Mouse (Mus musculus) heart, embryonic 16.5 days (tissue): ENCODE measurements around the gene Sik1. TPM values are rescaled to one million over a fixed set of nuclear protein-coding genes. Genes with fewer than 3 reads are reported as not detected.
A peak's percentile ranks its signal among the peaks of the same experiment; 100 is the strongest.

Experiments
- ATAC-seq: fragments of 200-750 bp; cut with Nextera tagmentation; replicated peaks from 2 replicates; pipeline ENCODE4 v1.8.0; 2017; ENCODE audit warnings: moderate number of reproducible peaks; ENCODE audit not compliant: insufficient read depth, low FRiP score; ENCODE audit errors: extremely low read depth
- H3K27ac ChIP-seq: fragments of 300-500 bp; sonication (generic); 2 replicates; pipeline ENCODE4 v1.5.1; 2014; ENCODE audit warnings: mild to moderate bottlenecking, low read length, control low read depth, moderate library complexity
- H3K27me3 ChIP-seq: fragments of 300-500 bp; sonication (generic); 2 replicates; pipeline ENCODE4 v1.6.1; 2014; ENCODE audit warnings: low read length, mixed read lengths; ENCODE audit not compliant: control insufficient read depth, insufficient read depth
- H3K36me3 ChIP-seq: fragments of 300-500 bp; sonication (generic); 2 replicates; pipeline ENCODE4 v1.6.1; 2014; ENCODE audit not compliant: control insufficient read depth, insufficient read depth
- H3K4me1 ChIP-seq: fragments of 300-500 bp; sonication (generic); 2 replicates; pipeline ENCODE4 v1.6.1; 2014; ENCODE audit warnings: low read length, mixed read lengths; ENCODE audit not compliant: control insufficient read depth, insufficient read depth
- H3K4me2 ChIP-seq: fragments of 300-500 bp; sonication (generic); 2 replicates; pipeline ENCODE4 v1.6.1; 2014; ENCODE audit warnings: low read depth, mild to moderate bottlenecking, control low read depth, low read length
- H3K4me3 ChIP-seq: fragments of 300-500 bp; sonication (generic); 2 replicates; pipeline ENCODE4 v1.5.1; 2014; ENCODE audit warnings: mild to moderate bottlenecking, control low read depth, low read length
- H3K9ac ChIP-seq: fragments of 300-500 bp; sonication (generic); 2 replicates; pipeline ENCODE4 v1.6.1; 2014; ENCODE audit warnings: low read length, control low read depth
- H3K9me3 ChIP-seq: fragments of 300-500 bp; sonication (generic); replicated peaks from 2 replicates; pipeline ENCODE4 v1.6.1; 2016; ENCODE audit warnings: low read length; ENCODE audit not compliant: control insufficient read depth
- WGBS: fragments of 180-500 bp; shearing (Covaris S2); extraction: QIAGEN DNeasy Blood & Tissue Kit; methylation state at CpG from one replicate; pipeline ENCODE4 v1.1.7; 2014; 5-methylcytosine and 5-hydroxymethylcytosine counted together
- polyA plus RNA-seq: library from polyadenylated mRNA; unstranded; fragments of >200 nt; fragmentation: Nextera tagmentation; extraction: Ambion mirVana; gene quantifications from 2 replicates; pipeline ENCODE4 v1.2.1, GENCODE M21; 2015

The Sik1 gene
- polyA plus RNA-seq, 1 experiment from 2014 or later: 13.0 TPM

DNA sequence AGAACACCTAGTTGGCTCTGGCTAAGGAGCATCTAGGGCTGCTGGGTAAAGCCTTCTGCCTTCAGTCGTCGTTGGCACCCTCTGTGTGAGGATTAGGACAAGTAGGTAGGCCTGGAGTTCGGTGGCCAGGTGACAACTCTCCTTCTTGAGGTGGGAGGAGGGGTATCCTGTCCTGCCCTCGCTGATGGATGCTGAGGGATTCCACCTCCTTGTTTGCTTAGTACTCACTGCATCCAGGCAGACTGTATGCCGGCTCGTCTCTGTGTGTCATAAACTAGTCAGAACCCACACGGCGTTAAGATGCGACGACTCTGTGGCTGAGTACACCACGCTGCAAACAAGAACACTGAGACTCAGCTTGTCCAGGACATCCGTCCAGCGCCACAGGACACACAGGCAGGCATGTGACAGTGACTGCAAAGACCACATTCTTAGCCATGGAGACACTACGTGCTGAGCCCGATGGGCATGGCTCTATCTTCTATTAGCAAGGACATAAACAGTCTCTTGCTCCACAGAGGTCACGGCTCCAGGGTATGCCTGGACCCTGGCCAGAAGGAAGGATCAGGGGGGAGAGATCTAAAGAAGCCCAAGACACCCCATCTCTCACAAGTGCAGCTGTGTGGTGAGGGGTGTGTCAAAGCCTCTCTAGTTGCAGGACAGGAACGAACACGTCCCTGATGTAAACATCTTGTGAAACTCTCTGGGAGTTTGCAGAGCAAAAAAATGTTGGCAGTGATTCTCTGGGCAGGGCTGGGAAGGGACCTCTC lies 13.6 kb downstream of the Sik1 start:
- H3K4me2 ChIP-seq: peak overlapping the region; percentile 17; the same call in 1 of the 2 replicates
- H3K27ac ChIP-seq: peak overlapping the region; percentile 77
- H3K4me1 ChIP-seq: peaks cover 37% of the 10 kb centered on the region
- H3K27me3 ChIP-seq: no peaks in the 10 kb centered on the region
- H3K9me3 ChIP-seq: no peaks in the 10 kb centered on the region
- H3K4me3 ChIP-seq: no peak overlapping the region
- ATAC-seq: peak; percentile 46
- peaks cover 18% of the 10 kb centered on the region for H3K36me3 ChIP-seq
- 47% methylated on average over 18 of the region's 18 CpGs for WGBS
- peak overlapping the region; percentile 15 for H3K9ac ChIP-seq

DNA sequence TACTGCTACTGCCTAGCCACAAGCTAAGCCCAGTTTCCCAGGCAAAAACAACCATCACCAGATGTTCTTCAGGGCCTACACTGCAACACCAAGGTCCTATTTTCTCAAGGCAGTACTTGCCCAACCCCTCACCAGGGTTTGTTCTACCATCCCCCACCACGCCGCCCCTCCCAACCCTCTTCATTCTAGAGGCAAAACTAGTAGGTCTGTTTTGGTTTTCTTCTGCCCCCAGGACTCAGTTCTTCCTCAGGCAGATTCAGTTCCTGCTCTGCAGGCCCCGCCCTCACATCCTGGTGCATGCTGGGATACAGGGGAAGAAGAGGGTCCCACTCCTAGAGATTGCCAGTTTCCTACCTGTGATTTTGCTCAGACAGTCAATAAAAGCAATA lies 14.2 kb downstream of the Sik1 start:
- Histone ChIP-seq H3K4me1 (peaks cover 37% of the 10 kb centered on the region), H3K36me3 (peaks cover 13% of the 10 kb centered on the region), H3K27ac (peak overlapping the region; percentile 77), H3K9ac (peak overlapping the region; percentile 15), H3K4me3 (no peak overlapping the region), H3K27me3 (no peaks in the 10 kb centered on the region), H3K4me2 (peak overlapping the region; percentile 17; the same call in 1 of the 2 replicates), H3K9me3 (no peaks in the 10 kb centered on the region)
- 77% methylated on average over 3 of the region's 3 CpGs for WGBS
- ATAC-seq: no peak

DNA sequence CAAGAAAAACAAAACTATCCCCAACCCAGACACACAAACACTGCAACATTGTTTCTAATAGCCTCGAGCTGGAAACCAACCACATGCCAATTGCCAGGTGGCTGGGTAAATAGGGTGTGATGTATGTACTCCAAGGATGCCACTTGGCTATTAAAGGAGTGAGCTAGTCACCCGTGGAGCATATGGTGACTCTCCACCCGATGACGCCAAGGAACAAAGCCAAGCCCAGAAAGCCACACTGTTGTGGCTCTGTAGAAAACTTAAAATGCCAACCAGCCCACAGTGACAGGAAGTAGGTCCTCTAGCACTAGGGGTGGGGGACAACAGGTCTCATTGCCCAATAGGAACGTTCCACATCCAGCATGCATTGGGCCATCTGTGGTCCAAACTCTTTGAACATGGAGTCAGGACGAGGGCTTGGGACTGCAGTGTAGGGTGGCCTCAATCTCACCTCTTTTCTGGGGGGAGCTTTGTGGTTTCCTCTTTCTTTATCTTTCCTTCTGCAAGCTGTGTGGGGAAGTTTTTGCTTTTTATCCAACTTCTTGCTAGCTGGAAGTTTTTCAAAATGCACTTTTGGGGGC lies 15.1 kb downstream of the Sik1 start:
- 75% methylated on average over 6 of the region's 6 CpGs for WGBS
- no peaks in the 10 kb centered on the region for H3K27me3 ChIP-seq
- H3K36me3 ChIP-seq: peaks cover 3% of the 10 kb centered on the region
- H3K4me3 ChIP-seq: no peak overlapping the region
- H3K4me1 ChIP-seq: peaks cover 38% of the 10 kb centered on the region
- no peak for ATAC-seq
- H3K9ac ChIP-seq: no peak overlapping the region
- H3K9me3 ChIP-seq: peaks cover 4% of the 10 kb centered on the region; the same call in 1 of the 2 replicates
- H3K4me2 ChIP-seq: no peak overlapping the region
- H3K27ac ChIP-seq: peak overlapping the region; percentile 77; the same call in 1 of the 2 replicates

DNA sequence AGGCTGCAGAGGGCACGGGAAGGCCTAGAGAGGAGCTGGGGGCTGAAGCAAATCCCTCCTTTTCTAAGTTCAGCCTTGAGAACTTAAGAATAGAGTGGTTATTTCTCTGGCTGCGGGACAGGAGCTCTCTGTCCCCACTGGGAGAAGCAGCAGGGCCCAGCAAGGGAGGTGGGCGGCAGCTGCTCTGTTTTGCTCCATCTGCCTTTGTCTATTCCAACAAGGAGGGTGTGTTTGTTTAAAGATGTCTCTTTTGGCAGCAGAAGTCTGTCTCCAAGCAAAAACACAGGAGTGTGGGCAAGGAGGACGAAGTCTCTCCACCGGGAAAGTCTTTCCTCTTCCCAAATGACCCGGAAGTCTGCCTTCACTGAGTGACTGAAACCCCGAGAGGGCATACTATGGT lies 18.8 kb downstream of the Sik1 start:
- peaks cover 6% of the 10 kb centered on the region; the same call in 1 of the 2 replicates for H3K9me3 ChIP-seq
- no peak overlapping the region for H3K4me3 ChIP-seq
- no peak overlapping the region for H3K4me2 ChIP-seq
- no peak overlapping the region for H3K27ac ChIP-seq
- H3K4me1 ChIP-seq: peaks cover 48% of the 10 kb centered on the region
- ATAC-seq: no peak
- H3K9ac ChIP-seq: no peak overlapping the region
- no peaks in the 10 kb centered on the region for H3K27me3 ChIP-seq
- WGBS: 69% methylated on average over 7 of the region's 7 CpGs
- H3K36me3 ChIP-seq: no peaks in the 10 kb centered on the region

DNA sequence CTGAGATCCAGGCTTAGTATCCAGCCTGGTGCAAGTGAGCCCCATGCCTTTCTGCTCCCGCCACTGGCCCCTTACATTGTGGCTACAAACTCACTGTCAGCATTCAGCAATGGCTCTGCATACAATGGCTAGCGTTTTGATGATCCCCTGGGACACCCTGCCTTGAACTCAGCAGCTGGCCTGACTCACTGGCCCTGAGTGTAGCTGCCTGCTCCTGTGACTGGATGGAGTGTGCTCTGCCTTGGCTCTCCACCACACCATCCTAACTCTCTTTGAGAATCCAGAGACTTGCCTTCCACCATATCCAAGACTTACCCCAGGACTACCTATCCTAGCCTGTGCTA lies 19.4 kb downstream of the Sik1 start:
- no peak overlapping the region for H3K4me2 ChIP-seq
- H3K9me3 ChIP-seq: peaks cover 6% of the 10 kb centered on the region; the same call in 1 of the 2 replicates
- no peak overlapping the region; the same call in 1 of the 2 replicates for H3K27ac ChIP-seq
- H3K4me3 ChIP-seq: no peak overlapping the region
- H3K27me3 ChIP-seq: no peaks in the 10 kb centered on the region
- no peak overlapping the region for H3K9ac ChIP-seq
- 80% methylated on average over 2 of the region's 2 CpGs for WGBS
- no peaks in the 10 kb centered on the region for H3K36me3 ChIP-seq
- no peak for ATAC-seq
- H3K4me1 ChIP-seq: peaks cover 45% of the 10 kb centered on the region

DNA sequence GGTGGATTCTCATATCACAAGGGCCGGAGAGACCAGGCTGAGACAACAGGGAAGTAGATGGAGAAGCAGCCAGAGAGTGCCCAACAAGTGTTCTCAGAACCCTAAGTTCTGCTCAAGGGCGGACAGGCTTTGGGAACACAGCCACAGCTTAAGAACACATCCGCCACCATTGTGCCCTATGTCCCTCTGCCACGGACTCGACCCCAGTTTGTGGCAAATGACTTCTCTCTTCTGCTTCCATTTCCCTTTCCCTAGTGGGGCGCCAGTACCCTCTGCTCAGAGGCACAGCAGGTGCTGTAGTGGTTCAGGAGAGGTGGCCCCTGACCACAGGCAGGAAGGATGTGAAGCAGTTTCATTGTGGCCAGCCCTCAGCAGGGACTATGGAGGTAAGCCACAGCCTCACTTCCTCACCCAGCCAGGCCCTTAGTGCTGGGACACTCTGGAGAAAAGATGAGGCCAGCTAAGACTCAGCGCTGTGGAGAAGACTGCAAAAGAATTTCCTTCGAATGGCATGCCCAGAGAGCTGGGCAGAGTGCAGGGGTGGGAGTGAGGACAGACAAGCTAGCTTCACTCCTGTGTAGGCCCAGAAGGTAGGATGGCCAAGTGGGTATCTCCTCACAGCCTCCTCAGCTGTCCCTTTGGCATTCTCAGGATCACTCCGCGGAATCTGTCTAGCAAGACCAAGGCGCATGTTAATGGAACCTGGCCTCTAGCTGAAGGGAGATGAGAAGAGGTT lies 19.9 kb downstream of the Sik1 start:
- WGBS: 89% methylated on average over 11 of the region's 11 CpGs
- Histone ChIP-seq H3K4me3 (no peak overlapping the region), H3K27me3 (no peaks in the 10 kb centered on the region), H3K4me2 (no peak overlapping the region), H3K27ac (peak overlapping the region; percentile 78), H3K4me1 (peaks cover 44% of the 10 kb centered on the region), H3K9me3 (peaks cover 6% of the 10 kb centered on the region; the same call in 1 of the 2 replicates), H3K36me3 (no peaks in the 10 kb centered on the region), H3K9ac (no peak overlapping the region)
- ATAC-seq: no peak

DNA sequence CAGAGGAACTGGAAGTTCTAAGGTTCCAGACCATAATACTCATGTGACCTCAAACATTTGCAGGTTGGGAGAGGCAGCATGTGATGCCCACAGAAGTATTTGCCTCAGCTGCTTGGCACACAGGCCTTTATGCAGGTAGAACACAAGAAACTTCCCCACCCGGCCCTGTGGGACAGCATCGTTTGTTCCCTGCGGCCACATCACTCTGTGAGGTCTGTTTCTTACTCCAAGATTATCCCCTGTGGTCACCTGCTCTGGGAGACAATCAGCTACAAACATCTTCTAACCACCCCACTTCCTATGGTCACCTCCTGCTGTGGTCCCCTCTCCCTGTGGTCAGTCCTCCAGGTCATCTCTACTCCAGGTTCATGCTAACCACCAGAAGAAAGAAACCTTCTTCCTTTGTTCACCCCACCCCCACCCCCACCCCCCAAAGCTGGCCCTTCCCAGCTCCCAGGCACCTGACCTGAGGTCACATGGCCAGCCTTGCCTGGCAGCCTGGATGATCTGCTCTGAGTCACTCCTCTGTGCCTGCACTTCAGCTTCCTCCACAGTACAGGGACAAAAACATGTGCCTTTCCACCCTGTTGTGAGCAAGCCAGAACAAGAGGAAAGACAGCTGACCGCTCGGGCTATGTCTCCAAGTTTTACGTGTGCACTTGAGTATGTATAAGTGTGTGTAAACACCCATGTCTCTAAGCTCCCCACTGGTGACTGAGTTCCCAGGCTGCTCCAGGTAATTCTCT lies 21.1 kb downstream of the Sik1 start:
- H3K27ac ChIP-seq: peak overlapping the region; percentile 78
- H3K4me2 ChIP-seq: no peak overlapping the region
- no peaks in the 10 kb centered on the region for H3K27me3 ChIP-seq
- peaks cover 6% of the 10 kb centered on the region; the same call in 1 of the 2 replicates for H3K9me3 ChIP-seq
- H3K9ac ChIP-seq: peak overlapping the region; percentile 8
- peak; percentile 45; the same call in 1 of the 2 replicates for ATAC-seq
- peaks cover 46% of the 10 kb centered on the region for H3K4me1 ChIP-seq
- no peaks in the 10 kb centered on the region for H3K36me3 ChIP-seq
- 58% methylated on average over 6 of the region's 6 CpGs for WGBS
- H3K4me3 ChIP-seq: no peak overlapping the region

DNA sequence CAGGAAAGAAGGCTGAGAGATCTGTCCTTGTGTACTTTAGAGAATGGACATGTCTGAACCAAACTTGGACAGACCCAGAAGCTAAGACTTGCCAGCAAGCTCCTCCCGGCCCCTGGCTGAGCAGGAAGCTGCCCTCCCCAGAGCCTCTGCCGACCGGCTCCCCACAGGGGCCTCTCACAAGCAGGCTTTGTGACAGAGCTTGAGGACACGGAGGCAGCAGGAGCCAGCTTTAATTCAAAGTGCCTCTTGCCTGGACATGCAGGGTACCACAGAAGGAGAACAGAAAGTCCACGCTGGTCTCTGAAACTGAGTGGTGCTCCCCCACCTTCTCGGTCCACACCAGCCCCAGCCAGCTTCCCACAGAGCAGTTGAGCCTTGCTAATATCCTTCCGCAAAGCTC lies 21.9 kb downstream of the Sik1 start:
- H3K9ac ChIP-seq: peak overlapping the region; percentile 45; the same call in 1 of the 2 replicates
- peak overlapping the region; percentile 78 for H3K27ac ChIP-seq
- H3K9me3 ChIP-seq: peaks cover 6% of the 10 kb centered on the region; the same call in 1 of the 2 replicates
- H3K27me3 ChIP-seq: no peaks in the 10 kb centered on the region
- H3K4me3 ChIP-seq: no peak overlapping the region
- peak; percentile 46; the same call in 1 of the 2 replicates for ATAC-seq
- WGBS: 22% methylated on average over 7 of the region's 7 CpGs
- peak overlapping the region; percentile 13 for H3K4me2 ChIP-seq
- H3K4me1 ChIP-seq: peaks cover 41% of the 10 kb centered on the region
- H3K36me3 ChIP-seq: no peaks in the 10 kb centered on the region
